Mouse (Mus musculus): ENCODE measurements around the gene Clybl.

Gene Clybl

GRCm38 (mm10) chr14:122367252-122367868 lies 185.9 kb downstream of the Clybl start:
- peak; percentile 86 for DNase-seq

GRCm38 (mm10) chr14:122367882-122368418 lies 186.4 kb downstream of the Clybl start:
- peak; percentile 85 for DNase-seq

- peak; percentile 45 for DNase-seq
Observed at GRCm38 (mm10) chr14:122368501-122368900, 187.0 kb downstream of the Clybl start.

GRCm38 (mm10) chr14:122371979-122372378 lies 190.5 kb downstream of the Clybl start:
- peak; percentile 18 for DNase-seq

GRCm38 (mm10) chr14:122373458-122373857 lies 192.0 kb downstream of the Clybl start:
- no peak for DNase-seq

GRCm38 (mm10) chr14:122374285-122374997 lies 192.9 kb downstream of the Clybl start:
- DNase-seq: peak; percentile 61

- peak; percentile 70 for DNase-seq
Observed at GRCm38 (mm10) chr14:122375070-122375811, 193.7 kb downstream of the Clybl start.

- peak; percentile 72 for DNase-seq
Observed at GRCm38 (mm10) chr14:122376482-122377143, 195.1 kb downstream of the Clybl start.

GRCm38 (mm10) chr14:122377681-122378080 lies 196.2 kb downstream of the Clybl start:
- DNase-seq: peak; percentile 59

- DNase-seq: peak; percentile 50
Observed at GRCm38 (mm10) chr14:122379076-122379475, 197.6 kb downstream of the Clybl start.

GRCm38 (mm10) chr14:122379996-122380395 lies 198.5 kb downstream of the Clybl start:
- DNase-seq: peak; percentile 78

GRCm38 (mm10) chr14:122380896-122381845 lies 199.7 kb downstream of the Clybl start:
- peak; percentile 93 for DNase-seq

GRCm38 (mm10) chr14:122382281-122382680 lies 200.8 kb downstream of the Clybl start:
- peak; percentile 74 for DNase-seq

- peak; percentile 77 for DNase-seq
Observed at GRCm38 (mm10) chr14:122383931-122384330, 202.4 kb downstream of the Clybl start.

- peak; percentile 89 for DNase-seq
Observed at GRCm38 (mm10) chr14:122384447-122385237, 203.1 kb downstream of the Clybl start.

GRCm38 (mm10) chr14:122385238-122385534 lies 203.7 kb downstream of the Clybl start:
- DNase-seq: peak; percentile 78

- DNase-seq: no peak
Observed at GRCm38 (mm10) chr14:122385758-122386157, 204.3 kb downstream of the Clybl start.

GRCm38 (mm10) chr14:122386281-122387130 lies 205.0 kb downstream of the Clybl start:
- peak; percentile 79 for DNase-seq

- DNase-seq: peak; percentile 62
Observed at GRCm38 (mm10) chr14:122387781-122388180, 206.3 kb downstream of the Clybl start.

All from cerebellum, adult 9-10 months (tissue).